Mouse (Mus musculus) adipocyte (in vitro differentiated cells): ENCODE measurements around the gene Rer1.
"Not testable (repeated sequence)": the region's sequence is repeated elsewhere in the genome, so short reads cannot be mapped to it uniquely, and the experiment has no call there.

Experiments used
- DNase-seq: peaks from one replicate; pipeline ENCODE4 v3.0.0-alpha.2; 2016; ENCODE audit warnings: low spot score

Gene Rer1

DNA sequence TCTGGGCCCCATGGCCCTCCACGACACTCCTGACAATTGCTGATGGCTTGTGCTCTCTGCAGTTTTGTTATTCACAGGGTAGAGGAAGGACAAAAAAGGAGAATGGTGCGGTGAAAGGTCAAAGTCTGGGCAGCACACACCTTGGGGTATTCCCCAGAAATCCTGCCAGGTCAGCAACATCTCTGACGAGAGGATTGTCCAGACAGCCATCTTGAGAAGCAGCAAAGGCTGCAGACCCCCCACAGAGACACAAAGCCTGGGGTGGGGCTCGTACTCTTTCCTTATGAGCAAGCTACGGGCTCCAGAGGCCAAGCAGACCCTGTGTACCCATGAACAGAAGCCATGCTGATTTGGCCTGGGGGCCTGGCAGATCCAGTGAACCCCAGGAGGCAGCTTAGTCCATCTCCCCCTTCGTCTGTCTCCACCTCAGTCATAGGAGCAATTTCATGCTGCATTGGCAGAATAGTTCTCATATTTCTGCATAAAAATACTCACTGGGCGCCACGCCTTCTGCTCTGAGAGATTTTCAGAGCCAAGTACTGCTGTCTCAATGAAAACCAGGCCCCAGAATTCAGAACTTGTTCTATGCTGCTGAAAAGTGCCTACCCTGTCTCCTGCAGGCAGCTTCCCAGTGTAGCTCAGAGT, 27.7 kb upstream of the Rer1 start:
- DNase-seq, result no peak

DNA sequence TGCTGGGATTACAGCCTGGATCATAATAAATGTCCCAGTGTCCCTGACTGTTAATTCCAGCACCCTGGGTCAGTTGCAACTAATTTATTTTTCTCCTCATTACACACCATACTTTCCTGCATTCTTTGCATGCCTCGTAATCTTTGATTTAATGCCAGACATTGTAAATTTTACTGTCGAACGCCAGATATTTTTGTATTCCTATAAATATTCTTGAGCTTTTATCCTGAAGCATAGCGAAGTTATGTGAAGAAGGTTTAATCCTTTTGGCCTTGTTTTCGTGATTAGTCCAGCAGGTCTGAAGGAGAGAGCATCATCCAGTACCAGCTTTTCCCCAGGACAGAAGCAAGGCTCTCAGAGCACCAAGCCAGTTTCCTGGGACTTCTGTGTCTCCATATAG, 23.3 kb upstream of the Rer1 start:
- no peak for DNase-seq

DNA sequence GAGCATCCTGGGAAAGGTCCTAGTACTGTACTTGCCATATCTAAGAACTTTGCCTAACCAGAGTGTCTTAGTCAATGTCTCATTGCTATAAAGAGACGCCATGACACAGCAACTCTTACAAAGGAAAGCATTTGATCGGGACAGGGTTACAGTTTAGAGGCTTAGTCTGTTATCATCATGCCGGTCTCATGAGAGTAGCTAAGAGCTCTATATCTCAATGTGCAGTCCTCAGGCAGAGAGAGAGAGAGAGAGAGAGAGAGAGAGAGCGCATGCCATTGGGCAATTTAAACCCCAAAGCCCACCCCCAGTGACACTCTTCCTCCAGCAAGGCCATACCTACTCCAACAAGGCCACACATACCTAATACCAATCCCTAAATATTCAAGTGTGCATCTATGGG, 21.7 kb upstream of the Rer1 start:
- DNase-seq, result no peak

DNA sequence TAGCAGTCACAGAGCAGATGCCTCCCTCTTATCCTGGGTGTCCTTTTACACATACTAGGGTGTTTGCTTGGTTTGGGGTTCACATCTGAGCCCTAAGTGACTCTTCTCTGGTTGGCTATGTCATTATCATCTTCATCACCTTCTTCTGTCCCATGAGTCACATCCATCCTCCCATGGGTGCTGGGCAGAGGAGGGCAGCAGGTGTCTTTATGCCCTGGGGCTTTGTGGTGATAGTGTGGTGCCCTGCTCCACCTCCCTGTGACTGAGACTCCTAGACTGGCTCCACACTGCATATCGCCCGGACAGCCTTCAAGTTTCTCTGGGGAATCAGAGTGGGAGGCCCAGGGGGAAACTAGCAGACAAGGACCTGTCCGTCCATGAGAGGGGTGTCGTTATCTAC, 12.4 kb upstream of the Rer1 start:
- DNase-seq, result no peak

DNA sequence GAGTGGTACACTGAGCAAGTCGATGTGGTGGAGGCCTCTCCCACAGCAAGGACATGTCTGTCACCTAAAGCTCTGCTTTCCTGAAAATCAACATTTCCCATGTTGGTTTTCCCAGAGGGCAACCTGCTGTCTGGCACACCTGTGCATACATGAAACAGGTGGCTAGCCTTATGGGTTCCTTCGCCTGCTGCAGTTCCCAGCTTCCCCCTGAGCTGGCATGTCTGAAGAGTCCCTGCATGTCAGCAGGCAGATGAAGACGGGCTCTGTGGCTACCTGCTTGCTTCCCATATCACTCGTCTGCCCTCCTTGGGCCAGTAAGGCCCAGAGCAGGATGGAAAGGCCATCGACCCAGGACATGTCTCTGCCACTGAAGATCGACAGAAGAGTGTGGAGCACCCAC, 11.3 kb upstream of the Rer1 start:
- DNase-seq, result no peak

DNA sequence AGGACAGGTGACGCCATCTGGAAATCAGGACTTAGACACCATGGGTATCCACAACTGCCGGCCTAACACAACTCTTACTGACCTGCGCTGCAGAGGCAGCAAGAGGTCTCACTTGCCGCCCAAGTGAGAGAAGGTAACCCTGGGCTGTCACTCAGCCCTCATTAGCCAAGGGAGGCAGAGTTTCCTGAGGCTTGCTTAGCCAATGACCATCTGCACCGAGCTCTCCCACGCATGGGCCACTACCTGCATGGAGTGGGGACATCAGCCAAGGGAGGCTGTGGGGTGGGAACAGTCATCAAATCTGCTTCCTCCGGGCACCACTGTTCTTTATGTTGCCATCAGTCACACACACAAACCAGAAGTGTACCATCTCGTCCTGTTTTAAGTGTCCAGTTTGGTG, 9.8 kb upstream of the Rer1 start:
- DNase-seq, result no peak

DNA sequence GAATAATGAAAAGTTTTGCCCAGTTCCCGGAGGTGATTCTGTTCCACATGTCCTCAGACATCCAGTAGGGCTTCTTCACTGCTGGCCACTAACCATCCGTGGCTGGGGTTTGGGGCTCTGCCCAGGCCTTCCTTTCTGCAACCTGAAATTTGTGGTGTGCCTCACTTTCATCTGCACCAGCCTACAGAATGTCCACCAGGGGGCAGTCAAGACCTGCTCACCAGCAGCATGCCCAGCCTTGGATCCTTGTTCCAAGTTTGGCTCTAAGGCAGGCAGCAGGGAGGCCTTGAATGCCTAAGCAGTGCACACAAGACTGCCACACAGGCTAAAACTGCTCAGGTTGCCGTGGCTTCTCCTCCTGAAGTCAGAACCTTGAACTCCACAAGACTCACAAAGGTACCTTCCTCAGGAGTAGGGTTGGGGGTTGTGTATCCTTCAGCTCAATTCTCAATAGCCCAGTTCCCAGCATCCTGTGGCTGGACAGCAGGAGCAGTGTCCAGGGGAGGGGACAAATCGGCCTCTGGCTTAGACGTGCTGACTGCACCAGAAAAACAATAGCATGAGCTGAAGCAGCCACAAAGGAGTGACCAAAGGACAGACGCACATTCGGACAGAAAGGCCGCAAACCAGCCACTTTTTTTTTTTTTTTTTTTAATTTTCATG, 9.2 kb upstream of the Rer1 start:
- peak; percentile 93 for DNase-seq

DNA sequence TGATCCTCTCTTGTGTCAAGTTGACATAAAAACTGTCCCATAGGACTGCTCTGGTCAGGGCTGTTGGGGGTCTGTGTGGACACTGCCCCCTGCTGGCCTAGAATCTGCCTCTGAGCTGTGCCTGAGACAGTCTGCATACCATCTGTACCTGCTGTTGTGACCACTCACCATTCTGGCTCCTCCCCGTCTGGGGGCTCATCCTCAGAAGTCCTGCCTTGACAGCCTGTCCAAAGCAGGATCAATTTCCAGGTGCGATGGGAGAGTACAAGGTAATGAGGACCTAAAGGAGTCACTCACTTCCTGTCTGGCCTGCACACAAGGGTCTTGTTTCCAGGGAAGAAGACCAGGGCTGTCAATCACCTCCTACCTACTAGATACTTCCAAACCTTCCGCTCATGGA, 8.4 kb upstream of the Rer1 start:
- DNase-seq, result peak; percentile 26

DNA sequence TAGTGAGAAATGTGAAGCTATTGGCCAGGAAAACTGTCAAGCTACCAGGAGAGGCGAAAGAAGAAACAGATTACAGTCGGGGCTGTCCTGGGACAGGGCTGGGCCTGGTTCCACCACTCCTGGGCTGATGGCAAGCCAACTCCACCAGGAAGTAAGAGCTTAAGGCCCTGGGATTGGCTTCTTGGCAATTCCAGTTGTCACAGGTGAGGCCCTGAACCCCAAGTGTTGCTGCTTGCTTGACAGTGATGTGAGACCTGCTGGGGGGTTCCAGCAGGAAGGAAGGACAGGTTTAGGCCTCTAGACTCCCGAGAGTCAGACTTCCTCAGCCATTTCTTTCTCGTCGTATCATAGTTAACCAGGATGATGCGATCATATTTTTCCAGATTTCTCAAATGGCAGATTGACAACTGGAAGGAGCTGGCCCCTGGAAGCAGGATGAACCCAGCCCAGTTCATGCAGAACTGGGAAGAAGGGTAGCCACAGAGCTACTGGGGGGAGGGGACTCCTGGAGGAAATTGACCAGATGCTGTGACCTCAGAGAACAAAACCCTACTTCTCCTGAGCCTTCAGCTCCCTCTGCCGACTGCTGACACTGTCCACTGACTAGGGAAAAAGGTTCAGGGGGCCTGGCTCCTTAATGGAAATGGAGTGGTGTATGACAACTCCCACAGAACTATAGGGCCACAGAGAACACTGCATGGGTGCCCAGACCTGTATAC, 7.4 kb upstream of the Rer1 start:
- DNase-seq, result no peak

DNA sequence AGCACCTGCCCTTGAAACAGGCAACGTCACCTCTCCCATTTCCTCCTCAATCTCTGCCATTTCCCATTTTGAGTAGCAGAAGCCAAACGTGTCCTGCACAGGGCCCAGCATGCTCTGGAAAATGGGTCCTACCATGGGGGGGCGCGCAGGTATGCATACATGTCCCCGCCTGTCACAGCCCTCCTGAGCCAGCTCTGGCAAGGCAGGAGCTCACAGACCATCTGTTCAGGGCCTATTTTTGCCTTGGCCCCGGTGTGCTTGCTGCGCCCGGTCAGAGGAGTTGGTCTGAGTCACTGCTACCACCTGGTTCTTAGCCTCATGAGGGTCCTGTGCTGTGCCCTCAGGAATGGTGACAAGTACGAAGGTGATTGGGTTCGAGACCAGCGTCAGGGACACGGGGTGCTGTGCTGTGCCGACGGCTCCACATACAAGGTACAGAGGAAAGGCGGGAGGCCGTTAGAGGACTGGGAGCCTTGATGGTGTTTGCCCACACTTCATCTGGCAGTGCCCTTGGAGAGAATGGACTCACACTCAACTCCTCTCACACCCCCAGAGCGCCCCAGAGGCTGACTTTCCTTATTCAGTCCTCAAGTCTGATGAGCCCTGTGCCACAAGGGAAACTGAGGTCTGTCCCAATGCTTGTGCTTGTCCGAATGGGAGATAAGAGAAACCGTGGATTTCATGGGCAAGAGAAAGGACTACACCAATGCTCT, 6.7 kb upstream of the Rer1 start:
- DNase-seq, result no peak

DNA sequence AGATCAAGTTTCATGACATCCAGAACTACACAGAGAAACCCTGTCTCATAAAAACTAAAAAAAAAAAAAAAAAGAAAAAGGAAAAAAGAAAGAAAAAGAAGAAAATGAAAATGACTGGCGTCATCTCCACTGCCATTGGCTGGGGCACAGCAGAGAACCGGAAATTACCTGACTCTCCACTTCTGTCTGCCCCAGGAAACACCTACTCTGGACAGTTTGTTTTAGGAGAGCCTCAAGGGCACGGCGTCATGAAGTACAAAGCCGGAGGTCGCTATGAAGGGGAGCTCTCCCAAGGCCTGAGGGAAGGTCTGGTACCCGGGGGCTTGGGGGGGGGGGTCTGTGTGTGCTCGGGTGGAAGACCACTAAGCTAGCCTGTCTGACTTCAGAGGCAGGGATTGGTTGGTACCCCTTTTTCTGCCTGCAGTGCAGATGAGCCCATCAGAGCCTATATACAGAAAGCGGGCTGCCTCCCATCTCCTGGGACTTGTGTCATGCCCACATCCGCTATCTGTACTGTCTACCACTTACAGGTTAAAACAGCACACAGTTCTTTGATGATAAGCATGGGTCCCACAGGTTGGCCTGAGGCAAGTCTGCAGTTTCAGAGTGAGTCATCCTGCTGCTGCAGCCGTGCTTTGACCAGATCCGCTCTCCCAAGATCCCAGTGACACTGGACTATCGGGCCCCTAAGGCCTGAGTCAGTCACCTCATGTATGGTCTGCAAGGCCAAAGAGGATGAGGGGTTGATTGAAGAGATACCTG, 4.7 kb upstream of the Rer1 start:
- DNase-seq, result no peak

DNA sequence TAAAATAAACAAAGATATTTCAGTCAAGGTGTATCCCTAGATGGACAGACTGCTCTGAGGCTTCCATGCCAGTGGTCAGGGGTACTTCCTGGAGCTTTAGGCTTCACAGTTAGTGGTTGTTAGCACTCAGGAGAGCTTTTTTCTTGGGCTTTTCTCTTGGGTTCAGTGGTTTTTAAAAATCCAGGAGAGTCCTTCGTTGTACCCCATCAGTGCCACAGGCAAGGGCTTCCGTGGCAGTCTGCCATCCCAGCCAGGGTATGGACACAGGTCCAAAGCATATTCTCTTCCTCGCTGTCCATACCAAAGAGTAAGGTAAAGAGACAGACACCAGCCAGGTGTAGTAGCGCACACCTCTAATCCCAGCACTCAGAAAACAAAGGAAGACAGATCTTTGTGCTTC, 4.0 kb upstream of the Rer1 start:
- no peak for DNase-seq

DNA sequence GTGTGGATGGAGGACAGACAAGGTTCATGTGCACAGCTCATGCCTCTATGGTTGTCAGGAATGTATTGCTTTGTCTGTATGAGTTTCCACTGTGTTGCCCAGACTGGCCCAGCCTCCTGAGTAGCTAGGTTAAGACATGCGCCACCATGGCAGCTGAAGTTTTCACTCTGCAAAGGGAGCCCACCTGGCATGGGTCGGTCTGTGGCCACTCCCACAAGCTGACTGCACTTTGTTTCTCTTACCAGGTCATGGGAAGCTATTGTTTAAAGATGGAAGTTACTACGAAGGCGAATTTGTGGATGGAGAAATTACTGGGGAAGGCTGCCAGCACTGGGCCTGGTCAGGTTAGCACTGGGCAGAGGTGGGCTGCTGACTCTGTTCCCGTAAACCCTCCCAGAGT, 3.1 kb upstream of the Rer1 start:
- DNase-seq, result no peak

DNA sequence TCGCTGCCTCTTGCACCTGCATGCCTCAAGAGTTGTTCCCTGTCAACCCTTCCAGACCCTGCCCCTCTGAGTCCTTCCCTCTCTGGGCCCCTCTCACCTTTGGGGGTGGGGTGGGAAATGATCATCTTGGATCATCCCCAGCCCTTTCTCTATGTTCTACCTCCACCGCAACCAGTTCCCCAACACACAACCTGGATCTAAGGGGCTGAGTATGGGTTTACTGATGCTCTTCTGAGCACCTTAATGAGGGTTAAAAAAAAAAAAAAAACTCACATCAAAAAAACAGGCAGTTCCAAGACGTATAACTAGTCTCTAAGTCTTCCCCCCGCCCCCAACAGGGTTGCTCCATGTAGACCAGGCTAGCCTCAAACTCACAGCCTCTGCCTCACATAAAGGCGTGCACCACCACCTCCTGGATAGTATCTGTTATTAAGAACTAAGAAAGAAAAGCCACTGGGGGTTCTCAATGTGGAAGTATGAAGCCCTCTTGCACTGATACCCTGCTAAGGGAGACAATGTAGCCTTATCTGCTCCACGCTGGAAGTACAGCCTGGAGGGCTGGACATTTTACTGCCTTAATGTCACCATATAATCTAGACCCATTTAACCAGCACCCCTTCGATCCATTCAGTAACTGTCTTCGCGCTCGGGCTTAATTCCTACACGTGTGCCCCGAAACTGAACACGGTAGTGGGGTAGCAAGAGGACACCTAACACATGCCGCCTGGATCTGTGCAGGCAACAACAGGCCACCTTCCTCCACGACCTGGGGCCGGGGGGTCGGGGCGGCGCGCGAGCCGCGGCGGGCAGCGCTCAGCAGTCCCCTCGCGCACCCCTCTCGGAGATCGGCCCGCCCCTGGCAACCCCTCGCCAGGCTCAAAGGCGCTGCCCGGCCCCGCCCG, 725 bp downstream of the Rer1 start:
- no peak for DNase-seq

DNA sequence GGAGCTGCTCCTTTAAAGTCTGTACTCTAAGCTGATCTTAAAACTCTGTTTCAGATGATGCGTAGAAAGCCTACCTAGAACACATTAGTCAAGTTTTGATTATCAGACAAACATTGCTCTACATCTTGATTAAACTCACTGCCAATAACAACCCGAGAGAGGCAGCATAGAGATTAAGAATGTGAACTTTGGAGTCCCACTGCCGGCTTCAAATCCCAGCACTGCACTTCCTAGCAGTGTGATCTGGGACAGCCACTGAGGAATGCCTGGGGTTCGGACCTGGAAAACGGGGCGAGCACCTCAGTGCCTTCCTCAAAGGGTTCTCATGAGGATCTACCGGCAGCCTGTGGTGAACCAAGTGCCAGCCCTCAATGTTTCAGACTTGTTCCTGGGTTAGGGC, 1.8 kb downstream of the Rer1 start:
- DNase-seq, result no peak

DNA sequence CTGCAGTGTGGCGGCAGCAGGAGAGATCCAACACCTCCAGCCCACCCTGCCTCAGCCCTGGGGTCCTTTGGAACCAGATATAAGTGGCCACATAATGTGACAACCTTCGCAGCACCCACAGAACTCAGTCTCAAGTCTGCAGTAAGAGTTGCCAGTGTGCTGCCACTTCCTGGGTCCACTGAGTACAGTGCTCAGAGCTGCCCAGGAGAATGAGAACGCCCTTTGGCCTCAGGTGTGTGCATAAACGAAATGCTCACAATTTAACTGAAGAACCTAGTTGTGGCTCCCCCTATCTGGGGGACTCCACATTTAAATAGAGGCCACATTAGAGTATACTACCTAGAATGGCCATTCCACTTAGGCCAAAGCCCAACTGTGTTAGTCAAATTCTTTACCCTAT, 2.6 kb downstream of the Rer1 start:
- no peak for DNase-seq

DNA sequence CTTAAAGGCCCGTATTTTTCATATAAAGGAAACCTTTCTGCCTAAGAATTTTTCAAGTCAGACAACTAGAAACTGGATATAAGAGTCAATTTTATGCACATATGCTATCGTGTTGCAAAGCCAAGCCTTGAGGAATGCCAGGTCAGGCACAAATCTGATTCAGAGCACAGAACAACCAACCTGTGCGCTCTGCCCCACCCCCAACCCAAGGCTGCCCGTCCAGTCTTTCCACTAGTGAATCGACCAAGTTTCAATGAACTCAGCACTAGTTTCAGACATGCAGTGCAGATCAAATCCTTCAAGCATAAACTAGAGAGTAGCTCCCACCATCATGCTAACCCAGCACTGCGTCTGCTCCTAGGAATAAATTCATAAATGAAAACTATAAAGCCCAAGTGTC, 6.5 kb downstream of the Rer1 start:
- DNase-seq, result no peak

DNA sequence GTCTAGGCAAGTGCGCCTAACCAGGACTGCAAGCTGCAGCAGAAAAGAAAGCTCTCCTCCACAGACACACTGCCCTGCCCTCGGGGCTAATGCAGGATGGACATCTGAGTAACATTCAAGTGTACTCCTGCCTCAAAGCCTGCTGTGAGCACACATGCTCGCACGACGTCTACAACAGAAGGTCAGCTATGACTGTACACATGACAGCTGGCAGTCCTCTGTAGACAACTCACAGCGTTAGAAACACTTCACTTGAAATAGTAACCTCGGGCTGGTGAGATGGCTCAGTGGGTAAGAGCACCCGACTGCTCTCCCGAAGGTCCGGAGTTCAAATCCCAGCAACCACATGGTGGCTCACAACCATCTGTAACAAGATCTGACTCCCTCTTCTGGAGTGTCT, 7.4 kb downstream of the Rer1 start:
- not testable (repeated sequence) for DNase-seq

DNA sequence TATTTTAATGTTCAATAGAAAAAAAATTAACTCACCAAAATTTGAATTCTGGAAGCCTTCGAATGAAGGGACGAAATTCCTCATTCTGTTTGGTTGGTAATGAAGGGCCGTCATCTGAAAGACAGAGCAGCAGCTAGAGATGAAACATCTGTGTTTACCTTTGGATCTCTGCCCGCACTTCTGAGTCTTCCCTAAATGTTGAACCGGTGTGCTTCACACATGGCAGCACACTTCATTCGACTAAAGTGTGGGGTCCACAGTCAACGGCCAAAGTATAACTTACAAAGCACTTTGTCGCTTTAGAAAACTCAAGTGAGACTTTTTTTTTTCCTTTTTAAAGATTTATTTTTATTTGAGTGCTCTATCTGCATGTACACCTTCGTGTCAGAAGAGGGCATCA, 9.5 kb downstream of the Rer1 start:
- DNase-seq, result no peak

DNA sequence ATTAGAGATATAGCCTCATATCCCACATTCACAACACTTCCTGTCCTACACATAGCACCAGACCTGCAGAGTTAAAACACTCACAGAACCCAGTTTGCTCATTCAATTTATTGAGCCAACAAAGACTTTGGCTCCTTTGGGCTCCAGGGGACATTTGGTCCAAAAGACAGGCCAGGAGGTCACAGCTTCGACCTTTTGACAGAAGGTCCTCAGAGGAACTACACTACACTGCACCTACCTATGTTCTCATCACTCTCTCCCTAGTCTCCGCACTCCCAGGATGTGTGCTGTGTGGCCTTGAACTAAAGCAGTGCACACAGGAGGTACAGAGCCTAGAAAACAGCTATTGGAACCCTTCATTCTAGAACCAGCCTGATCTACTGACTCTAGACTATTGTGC, 10.4 kb downstream of the Rer1 start:
- no peak for DNase-seq

DNA sequence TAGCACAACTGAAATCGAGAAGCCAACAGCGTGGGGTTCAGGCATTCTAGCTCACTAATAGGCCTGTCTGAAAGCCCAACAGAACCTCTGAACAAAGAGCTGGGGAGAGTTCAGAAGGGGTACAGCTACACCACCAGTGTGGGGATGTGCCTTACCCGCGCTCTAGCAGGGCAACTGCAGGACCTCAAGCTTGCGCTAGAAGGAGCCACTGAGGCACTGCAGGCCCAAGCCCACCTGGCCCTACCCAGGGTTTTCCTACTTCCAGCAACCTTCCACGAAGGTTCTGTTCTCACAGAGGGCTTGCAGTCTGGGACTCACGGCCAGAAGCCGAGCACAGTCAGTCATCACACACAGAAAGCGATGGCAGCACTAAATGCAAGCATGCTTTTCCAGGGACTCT, 11.0 kb downstream of the Rer1 start:
- no peak for DNase-seq
